Mouse (Mus musculus) erythroblast, embryonic 14.5 days (primary cell): ENCODE measurements around the gene Hist1h1d.

Source experiments
- GATA1 ChIP-seq: IDR thresholded peaks from 2 replicates; pipeline ENCODE4 v1.6.1; 2012; ENCODE audit warnings: low read length, inconsistent platforms, mixed read lengths
- TAL1 ChIP-seq: IDR thresholded peaks from 3 replicates; pipeline ENCODE4 v1.6.1; 2012; ENCODE audit warnings: low read length, inconsistent platforms, mixed read lengths

DNA sequence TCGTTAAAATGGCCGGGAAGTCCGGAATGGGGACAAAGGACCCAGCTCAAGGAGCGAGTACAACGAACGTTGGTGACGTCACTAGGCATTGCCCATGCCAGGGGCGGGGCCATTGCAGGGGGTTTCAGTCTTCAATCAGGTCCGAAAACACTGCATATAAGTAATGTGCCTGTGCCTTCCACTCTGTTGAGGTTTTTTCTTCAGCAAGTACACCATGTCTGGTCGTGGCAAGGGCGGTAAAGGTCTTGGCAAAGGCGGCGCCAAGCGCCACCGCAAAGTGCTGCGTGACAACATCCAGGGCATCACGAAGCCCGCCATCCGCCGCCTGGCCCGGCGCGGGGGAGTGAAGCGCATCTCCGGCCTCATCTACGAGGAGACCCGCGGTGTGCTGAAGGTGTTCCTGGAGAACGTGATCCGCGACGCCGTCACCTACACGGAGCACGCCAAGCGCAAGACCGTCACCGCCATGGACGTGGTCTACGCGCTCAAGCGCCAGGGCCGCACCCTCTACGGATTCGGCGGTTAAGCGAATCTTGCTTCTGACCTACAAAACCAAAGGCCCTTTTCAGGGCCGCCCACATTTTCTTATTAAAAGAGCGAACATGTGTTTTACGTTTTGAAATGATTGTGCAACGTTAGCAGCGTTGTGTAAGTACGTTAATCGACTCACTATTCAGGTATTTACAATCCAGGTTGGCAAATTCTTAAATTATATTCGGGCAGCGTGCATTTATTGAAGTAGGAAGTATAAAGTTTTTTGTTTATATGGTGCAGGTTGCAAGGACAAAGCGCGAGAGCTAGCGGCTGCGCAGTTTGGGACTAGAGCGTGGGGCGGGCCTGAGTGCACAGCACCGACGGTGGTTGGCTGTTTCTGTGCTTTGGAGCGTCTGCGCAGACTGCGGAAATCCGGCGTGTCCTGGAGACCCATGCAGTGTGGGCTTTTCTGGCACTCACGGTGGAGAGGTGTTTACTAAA, 21.9 kb upstream of the Hist1h1d start, which contains the start of gene Hist1h4h:
- TF ChIP-seq GATA1 (no peak), TAL1 (no peak)
